Mouse (Mus musculus) heart, postnatal 14 days (tissue): ENCODE measurements around the gene Catsperg2. TPM values are rescaled to one million over a fixed set of nuclear protein-coding genes. Genes with fewer than 3 reads are reported as not detected.
A peak's percentile ranks its signal among the peaks of the same experiment; 100 is the strongest.
"Not testable (repeated sequence)": the region's sequence is repeated elsewhere in the genome, so short reads cannot be mapped to it uniquely, and the experiment has no call there.

Experiments
- DNase-seq, 2 experiments: peaks; one replicate each; pipeline ENCODE4 v3.0.0; 2021 to 2022
- intact Hi-C: fragments of 180-260 bp; cut with DNase I; formaldehyde crosslinking; loops from one replicate; pipeline ENCODE4 v1.15.1; 2025
- long read RNA-seq, 2 experiments: library from polyadenylated mRNA; stranded (forward); transcript quantifications; one replicate each; pipeline ENCODE4 v2.0.0; 2021
- microRNA-seq, 2 experiments: library from miRNA; unstranded; fragments of <30 nt; microRNA quantifications; one replicate each; pipeline ENCODE4 v1.2.0; 2021 to 2022
- total RNA-seq, 2 experiments: library from RNA; stranded (reverse); gene quantifications; 2 replicates each; pipeline ENCODE4 v1.2.3; 2021

The Catsperg2 gene
- total RNA-seq: not detected
- long read RNA-seq, experiment 1: 0 reads
- long read RNA-seq, experiment 2: 0 reads

DNA sequence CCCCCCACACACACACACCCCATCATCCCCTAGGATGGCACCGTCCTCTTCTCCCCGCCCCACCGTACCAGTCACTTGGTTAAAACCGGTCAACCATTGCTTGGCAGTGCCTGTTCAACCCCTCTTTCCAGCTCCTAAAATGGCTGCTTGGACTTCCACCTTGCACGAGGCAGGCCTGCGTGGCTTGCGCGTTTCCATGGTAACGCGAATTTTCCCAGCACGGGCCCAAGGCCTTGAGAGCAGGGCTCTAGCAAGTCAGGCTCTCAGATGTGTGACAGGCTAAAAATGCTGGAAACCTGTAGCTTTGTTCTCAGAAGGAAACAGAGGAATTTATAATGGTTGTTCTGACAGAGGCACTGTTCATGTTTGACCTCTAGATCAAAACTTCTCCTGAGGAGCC lies at the start of gene Catsperg2:
Gene Catsperg2, minus strand, starts transcription at position 173 of the 400 bp plus-strand sequence.
- DNase-seq, intact Hi-C loops: not testable (repeated sequence)

DNA sequence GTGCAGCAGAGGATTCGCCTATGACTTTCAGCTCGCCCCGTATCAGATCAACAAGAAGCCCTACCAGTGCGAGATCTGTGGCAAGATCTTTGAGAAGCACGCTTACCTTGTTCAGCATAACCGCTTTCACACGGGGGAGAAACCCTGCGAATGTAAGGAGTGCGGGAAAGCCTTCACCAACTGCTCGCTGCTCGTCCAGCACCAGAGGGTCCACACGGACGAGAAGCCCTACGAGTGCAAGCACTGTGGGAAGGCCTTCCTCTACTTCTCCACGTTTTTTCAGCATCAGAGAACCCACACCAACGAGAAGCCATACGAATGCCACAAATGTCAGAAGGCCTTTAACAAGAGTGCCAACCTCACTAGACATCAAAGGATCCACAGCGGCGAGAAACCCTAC lies 49.7 kb upstream of the Catsperg2 start:
- DNase-seq: no peak
- intact Hi-C loops: no loop called here

DNA sequence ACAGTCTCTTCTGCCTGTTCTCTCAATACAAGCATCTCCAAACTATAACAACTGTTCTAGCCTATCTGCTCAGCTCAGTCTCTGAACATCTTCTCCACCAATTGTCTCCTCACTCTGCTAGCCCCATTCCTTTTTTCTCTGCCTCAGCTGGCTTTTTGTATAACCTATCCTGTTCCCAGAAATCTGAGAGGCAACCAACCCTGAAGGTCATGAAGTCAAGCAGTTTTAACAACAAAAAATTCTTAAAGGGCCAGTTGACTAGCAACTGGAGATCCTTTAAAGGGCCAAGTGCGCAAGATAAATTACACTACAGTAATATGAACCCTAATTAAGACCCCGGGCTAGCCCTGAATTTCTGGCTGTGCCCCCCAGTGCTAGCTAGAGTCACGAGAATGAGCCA lies 47.5 kb upstream of the Catsperg2 start:
- intact Hi-C loops: no loop called here
- no peak for DNase-seq

DNA sequence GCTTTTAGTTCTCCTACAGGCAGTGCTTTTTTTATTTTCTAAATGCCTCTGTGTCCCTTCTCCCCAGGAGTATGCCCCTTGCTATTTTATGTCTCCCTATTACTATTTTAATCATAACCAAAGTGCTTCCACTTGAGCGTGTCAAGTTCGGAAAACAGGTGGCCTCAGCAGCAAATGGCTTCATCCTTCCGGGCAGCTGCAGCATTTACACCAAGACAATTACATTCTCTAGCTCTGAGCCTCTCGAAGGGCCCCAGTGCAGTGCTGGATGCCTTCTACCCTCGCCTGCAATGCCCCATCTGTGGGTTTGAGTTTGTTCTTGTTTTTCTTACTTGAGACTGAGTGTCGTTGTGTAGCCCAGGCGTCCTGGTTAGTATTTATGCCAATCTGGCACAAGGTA lies 46.7 kb upstream of the Catsperg2 start:
- intact Hi-C loops: no loop called here
- DNase-seq: no peak

DNA sequence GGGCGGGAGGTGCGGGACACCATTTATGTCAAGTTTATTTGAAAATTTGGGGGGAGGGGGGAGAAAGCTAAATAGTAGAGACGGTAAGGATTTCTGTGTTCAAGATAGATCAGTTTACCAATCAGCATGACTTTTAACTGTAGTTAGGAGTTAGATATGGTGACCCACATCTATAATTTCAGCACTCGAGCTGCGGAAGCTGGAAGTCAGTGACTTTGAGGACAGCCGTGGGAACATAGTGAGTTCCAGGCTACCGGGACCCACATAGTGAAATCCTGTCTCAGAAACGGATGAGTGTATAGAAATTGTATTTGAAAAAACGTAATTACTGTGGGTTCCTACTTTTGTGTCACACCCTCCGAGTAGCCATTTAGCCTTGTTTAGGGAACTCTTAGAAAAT lies 42.1 kb upstream of the Catsperg2 start:
- DNase-seq: no peak
- intact Hi-C loops: loop anchor here (2.0 to 5.0 kb wide), 2 partner anchors 50 to 143 kb away; no protein-coding TSS in a partner anchor

DNA sequence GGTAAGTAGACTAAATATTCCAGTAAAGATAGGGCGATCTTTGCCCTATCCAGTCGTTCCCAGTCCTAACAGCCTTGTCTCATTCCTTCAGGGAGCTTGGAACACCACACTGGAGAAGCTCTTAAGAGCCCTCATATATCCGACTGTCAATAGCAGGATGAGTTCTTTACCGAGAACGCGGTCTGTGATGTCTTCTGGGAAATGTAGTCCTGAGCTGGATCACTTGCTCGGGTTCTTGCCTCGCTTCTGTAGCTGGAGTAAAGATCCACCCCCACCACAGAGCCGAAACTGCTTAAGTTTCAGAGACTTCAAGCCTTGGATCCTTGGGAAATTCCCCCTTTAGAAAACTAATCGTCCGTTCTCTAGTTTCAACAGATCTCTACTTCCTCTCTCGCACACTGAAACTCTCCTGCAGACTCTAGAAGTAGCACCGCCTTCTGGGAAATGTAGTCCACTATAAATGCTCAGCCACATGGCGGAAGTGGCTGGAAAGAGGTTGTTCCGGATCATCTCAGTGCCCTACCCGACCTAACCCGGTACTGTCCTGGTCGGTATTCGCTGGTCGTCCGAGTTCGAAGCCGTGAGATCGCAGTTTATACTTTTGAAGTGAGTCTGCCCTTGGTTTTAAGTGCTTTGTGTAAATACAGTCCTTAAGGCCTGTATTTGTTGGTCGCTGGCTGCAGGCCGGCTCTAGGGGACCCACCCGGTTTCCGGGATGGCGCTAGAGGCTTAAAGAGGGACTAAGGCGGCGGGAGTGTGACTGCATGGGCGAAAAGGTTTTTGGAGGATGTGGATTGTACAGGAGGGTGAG lies 41.5 kb upstream of the Catsperg2 start, which contains the start of gene Zfp84:
Gene Zfp84, plus strand, starts transcription at position 463 of the 811 bp plus-strand sequence.
- intact Hi-C loops: loop anchor here (2.0 to 5.0 kb wide), 2 partner anchors 51 to 144 kb away; no protein-coding TSS in a partner anchor
- DNase-seq: peak; percentile 78 to 85

DNA sequence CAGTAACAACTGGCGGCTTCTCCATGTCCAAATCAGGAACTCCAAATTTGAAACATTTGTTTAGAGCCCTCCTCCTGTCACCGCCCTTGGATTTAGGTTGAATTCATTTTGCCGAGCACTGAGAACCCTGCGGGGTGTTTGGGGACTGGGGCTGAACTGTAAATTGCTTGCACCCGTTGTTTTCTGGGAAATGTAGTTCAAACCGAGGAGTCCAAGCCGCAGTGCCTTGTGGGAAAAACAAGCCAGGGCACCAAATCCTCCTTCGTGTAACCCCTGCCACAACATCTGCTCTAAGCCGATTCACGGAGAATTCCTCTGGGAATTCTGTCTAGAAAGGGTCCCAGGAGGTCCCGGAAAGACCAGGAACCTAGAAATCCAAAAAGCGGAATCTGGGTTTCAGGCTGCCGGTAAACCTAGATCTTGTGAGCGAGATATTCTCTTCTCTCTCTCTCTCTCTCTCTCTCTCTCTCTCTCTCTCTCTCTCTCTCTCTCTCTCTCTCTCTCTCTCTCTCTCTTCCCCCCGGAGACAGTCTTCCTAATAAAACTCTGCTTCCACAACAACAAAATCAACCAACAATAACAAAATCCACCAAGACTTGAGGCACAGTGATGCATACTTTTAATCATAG lies 40.3 kb upstream of the Catsperg2 start:
- DNase-seq: peak; percentile 77 to 83
- intact Hi-C loops: loop anchor here (5.0 kb wide), 1 partner anchor 145 kb away; no protein-coding TSS in a partner anchor

DNA sequence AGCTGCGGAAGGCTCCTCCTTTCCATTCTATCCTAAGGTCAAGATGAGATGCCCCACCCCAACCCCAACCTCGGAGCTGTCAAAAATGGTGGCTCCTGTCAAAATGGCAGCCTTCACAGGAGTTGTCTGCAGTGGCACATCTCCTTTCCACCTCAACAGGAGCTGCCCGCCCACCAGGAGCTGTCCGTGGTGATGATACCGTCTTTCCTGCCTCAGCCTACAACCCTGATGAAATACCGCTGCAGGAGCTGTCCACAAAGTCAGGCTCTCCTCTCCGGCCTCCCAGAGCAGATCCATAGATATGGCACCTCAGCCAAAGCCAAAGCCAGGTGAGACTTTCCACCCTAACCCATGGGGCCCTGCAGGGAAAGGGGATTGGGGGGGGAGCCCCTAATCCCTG lies 37.9 kb upstream of the Catsperg2 start:
- no peak for DNase-seq
- intact Hi-C loops: loop anchor here (5.0 kb wide), 1 partner anchor 148 kb away; no protein-coding TSS in a partner anchor

DNA sequence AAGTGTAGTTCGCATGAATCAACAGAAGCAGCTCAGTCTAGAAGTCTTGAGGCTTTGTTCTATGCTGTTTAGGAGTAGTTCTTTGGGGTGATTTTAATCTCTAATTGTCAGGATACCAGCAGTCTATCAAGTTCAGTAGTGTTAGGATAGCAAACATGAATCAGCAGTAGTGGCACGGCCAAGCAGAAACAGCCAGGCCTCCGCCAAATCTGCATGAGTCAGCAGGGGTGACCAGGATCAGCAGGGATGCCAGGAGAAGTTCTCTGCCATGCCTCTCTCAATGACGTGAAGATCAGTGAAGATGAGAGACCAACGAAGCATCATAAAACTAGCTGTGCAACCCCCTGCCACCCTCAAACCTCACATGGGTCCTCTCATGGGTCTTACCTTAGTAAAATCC lies 33.6 kb upstream of the Catsperg2 start:
- intact Hi-C loops: no loop called here
- no peak for DNase-seq

DNA sequence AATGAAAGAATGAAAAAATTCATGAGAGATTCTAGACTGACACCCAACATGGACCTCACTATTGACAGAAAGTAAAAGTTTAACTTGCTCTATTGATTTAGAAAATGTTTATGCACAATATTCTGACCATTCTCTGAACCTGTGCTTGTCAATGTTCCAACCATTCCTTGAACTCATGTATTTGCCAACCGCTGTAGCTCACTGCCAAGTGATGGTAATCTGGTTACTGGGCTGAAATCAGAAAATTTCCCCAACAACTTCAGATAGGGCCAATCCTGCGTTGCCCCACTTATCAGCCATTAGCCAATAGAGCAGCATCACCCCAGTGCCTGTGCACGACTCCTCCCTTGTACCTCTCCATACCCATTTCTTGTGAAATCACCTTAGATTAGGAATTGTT lies 15.4 kb upstream of the Catsperg2 start:
- no peak for DNase-seq
- intact Hi-C loops: no loop called here

DNA sequence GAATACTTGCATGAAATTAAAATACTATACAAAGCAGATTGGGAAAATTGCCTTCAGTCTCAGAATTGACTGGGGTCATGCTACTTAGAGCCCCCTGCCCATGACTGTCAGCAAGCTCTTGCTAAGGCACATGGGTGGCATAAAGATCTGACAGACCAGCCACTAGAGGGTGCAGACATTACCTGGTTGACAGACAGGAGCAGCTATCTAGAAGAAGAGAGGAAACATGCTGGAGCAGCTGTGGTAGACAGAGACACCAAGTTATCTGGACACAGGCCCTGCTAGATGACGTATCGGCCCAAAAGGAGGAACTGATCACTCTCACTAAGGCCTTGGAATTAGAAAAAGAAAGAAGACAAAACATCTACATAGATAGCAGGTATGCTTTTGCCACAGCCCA lies 1.2 kb upstream of the Catsperg2 start:
- intact Hi-C loops: no loop called here
- no peak for DNase-seq

DNA sequence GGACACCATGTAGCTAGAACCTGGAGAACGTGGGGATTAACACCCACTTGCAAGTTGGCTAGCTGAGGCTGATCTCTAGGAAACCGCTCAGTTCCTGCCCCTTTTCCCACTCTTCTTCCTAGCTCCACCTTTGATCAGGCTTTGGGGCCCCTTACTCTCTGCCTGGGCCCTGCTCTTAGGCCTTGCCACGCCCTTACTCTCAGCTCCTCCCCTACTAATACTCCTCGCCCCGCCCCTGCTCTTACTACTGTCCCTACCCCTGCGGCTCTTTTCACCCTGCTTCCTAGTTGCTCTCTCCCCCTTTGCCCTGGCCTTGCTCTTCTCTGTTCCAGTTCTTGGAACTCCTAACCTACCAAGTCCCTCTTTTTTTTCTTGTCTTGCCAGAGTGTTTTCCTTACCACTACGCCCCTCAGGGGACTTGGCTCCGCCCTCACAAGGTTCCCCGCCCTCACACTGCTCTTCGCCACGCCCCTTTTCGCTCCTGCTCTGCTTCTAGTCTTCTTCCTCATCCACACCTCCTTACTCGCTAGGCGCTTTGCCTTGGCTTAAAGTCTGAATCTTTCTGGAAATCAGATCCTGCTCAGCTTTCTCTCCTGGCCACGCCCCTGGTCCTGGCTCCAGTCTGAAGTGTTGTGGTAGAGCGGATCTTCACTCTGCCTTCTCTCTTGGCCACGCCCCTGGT lies 1.2 kb downstream of the Catsperg2 start:
- intact Hi-C loops, DNase-seq: not testable (repeated sequence)

DNA sequence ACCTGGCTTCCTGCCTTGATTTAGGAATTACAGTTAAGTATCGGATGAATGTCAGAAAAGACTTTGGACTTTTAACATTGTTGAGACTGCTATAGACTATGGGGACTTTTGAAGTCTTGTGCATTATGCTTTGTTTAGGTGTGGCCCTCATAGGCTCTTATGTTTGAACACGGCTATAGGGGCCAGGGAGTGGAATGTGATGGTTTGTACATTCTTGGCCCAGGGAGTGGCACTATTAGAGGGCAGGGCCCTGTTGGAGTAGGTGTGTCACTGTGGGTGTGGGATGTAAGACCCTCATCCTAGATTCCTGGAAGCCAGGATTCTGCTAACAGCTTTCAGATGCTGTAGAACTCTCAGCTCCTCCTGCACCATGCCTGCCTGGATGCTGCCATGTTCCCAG lies 17.9 kb downstream of the Catsperg2 start:
- intact Hi-C loops, DNase-seq: not testable (repeated sequence)

DNA sequence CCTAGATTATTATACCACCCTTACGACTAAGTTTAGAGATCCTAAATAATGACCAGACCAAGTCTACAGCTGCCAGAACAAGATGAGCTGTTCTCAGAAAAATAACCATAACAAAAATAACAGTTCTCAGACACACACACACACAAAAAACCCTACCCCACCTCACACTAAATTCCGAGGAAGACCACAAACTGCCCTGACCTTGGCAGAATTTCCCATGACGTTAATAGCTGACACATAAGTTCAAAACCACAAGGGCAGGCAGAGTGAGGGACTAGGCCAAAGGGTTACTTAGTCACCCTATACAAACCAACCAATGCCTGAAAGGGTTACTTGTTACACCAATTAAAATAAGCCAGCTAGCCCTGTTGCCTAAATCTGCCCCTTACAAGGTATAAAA lies 31.6 kb downstream of the Catsperg2 start:
- DNase-seq, intact Hi-C loops: not testable (repeated sequence)

DNA sequence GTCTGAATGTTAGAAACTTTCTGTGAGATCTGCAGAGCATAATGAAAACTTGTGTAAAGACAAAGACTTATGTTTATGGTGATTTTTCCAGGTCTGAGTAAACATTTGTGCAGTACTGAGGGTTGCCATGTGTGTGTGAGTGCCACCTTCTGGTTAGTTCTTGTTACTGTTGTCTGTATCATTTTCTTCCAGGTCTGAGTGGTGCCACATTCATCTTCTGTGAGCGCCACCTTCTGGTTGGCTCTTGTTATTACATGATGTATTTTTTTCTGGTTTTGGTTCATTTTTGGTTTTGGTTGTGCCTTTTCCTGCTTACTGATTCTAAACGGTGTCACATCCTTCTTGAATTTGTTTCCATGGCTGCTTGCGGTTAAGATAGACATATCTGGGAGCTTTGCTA lies 45.0 kb downstream of the Catsperg2 start:
- no peak for DNase-seq
- intact Hi-C loops: no loop called here

Small RNA genes within 50 kb of the gene (microRNA-seq; reads per million reads assigned to microRNA genes)
- gene Mir1964: 4.2 to 4.6 reads per million in 2 experiments

Other genes with a start within 250 kb of the Catsperg2 start
- 10 to 100 TPM; 15.7 to 15.9 TPM for gene Sipa1l3, start 208.4 kb downstream of the Catsperg2 start, total RNA-seq
- 10 to 100 TPM; 12.7 to 14.4 TPM for gene Zfp84, start 41.5 kb upstream of the Catsperg2 start, total RNA-seq
- gene Zfp30, start 57.0 kb upstream of the Catsperg2 start, total RNA-seq: 1 to 10 TPM; 6.1 to 6.8 TPM
- 10 to 100 TPM; 11.8 to 13.0 TPM for gene Zfp790, start 89.1 kb upstream of the Catsperg2 start, total RNA-seq
- gene Zfp940, start 126.6 kb upstream of the Catsperg2 start, total RNA-seq: 1 to 10 TPM in 1 of 2 experiments, under 1 TPM in 1; 0.83 to 1.5 TPM
- 1 to 10 TPM; 2.5 to 2.8 TPM for gene Zfp420, start 132.9 kb upstream of the Catsperg2 start, total RNA-seq
- 10 to 100 TPM in 1 of 2 experiments, 1 to 10 TPM in 1; 9.7 to 10.4 TPM for gene Zfp27, start 179.5 kb upstream of the Catsperg2 start, total RNA-seq
- 1 to 10 TPM; 7.3 to 8.1 TPM for gene Zfp383, start 181.2 kb upstream of the Catsperg2 start, total RNA-seq
- 1 to 10 TPM; 6.1 to 6.4 TPM for gene Zfp74, start 227.1 kb upstream of the Catsperg2 start, total RNA-seq